In genomic region chr6:134664573-134664972, GRCm38 (mm10) we compare ENCODE assay signal across 24 mouse cellular contexts. TPM values are rescaled to one million over a fixed set of nuclear protein-coding genes. Genes with fewer than 3 reads are reported as not detected.
DNase-seq lines count a peak whose midpoint lies in the region; ATAC-seq lines count a peak whose summit lies in the region.
"Had no signal": no experiment of that assay in that cellular context is flagged by ENCODE, and none has a peak within 500 bp of the region (broad histone marks: within the 10 kb centered on the region; RNA-seq: fewer than 3 reads in every experiment).

No protein-coding gene starts in this region.

- H3K9ac ChIP-seq in liver, embryonic 13.5 days = 0 out of 2 replicates have a peak overlapping the region, but pooled peaks have one; percentile 27
- H3K9ac ChIP-seq: forebrain, embryonic 13.5 days; hindbrain, embryonic 15.5 days; midbrain, embryonic 13.5 days; neural tube, embryonic 13.5 days had no signal

- peaks cover 62% of the 10 kb centered on the region for H3K4me1 ChIP-seq in liver, embryonic 13.5 days (replicated peaks)
- H3K4me1 ChIP-seq: forebrain, embryonic 13.5 days; hindbrain, embryonic 15.5 days had no signal

- H3K36me3 ChIP-seq in liver, embryonic 13.5 days = no peaks in the 10 kb centered on the region
- H3K36me3 ChIP-seq: hindbrain, embryonic 15.5 days; midbrain, embryonic 13.5 days; neural tube, embryonic 13.5 days had no signal

- WGBS in liver, embryonic 13.5 days (ENCODE audit: insufficient replicate concordance) = 26% methylated on average over 5 of the region's 5 CpGs

- peak; percentile 51 for DNase-seq in kidney, adult 9 months
- DNase-seq in kidney, adult 11 months = no peak
- DNase-seq in liver, embryonic 13.5 days = no peak
- DNase-seq in yolk sac, embryonic 10.5 days (ENCODE audit: low spot score) = peak; percentile 8
- DNase-seq in thymus, postnatal 36 days = no peak
- DNase-seq in kidney, adult 18-20 months = no peak
- DNase-seq in left cerebral cortex, postnatal 25 days (ENCODE audit: low spot score in 2 of 2) = no peak
- DNase-seq: adrenal gland, postnatal 25 days; cerebellum, adult 8-10 months; cerebellum, postnatal 36 days; embryo, embryonic 11 days; gastrocnemius, adult 2 months; kidney, postnatal 4 days; lung, adult 2 months; lung, postnatal 14 days; retina, postnatal 1 day; right cerebral cortex, postnatal 4 days; thymus, postnatal 14 days had no signal

- H3K27me3 ChIP-seq in liver, embryonic 13.5 days = no peaks in the 10 kb centered on the region
- H3K27me3 ChIP-seq: forebrain, embryonic 13.5 days; hindbrain, embryonic 15.5 days; midbrain, embryonic 13.5 days; neural tube, embryonic 13.5 days had no signal

- no peak overlapping the region for H3K27ac ChIP-seq in liver, embryonic 13.5 days
- H3K27ac ChIP-seq: forebrain, embryonic 13.5 days; gastrocnemius, adult 2 months; hindbrain, embryonic 15.5 days; left cerebral cortex, adult 2 months; midbrain, embryonic 13.5 days had no signal

- intact Hi-C loops in left cerebral cortex, postnatal 25 days (cut with DNase I) = no loop called here

- 0 out of 2 replicates have a peak overlapping the region, but pooled peaks have one; percentile 15 for H3K4me2 ChIP-seq in liver, embryonic 13.5 days
- H3K4me2 ChIP-seq: forebrain, embryonic 13.5 days; hindbrain, embryonic 15.5 days; midbrain, embryonic 13.5 days; neural tube, embryonic 13.5 days had no signal

- ATAC-seq in liver, embryonic 13.5 days (ENCODE audit: low read depth) = peak; percentile 69
- ATAC-seq in megakaryocyte-erythroid progenitor cell, adult 5-6 weeks (replicated peaks; ENCODE audit: low FRiP score, low TSS enrichment, poor library complexity, severe bottlenecking) = peak; percentile 58
- ATAC-seq: forebrain, embryonic 13.5 days; midbrain, embryonic 13.5 days had no signal

- no peak overlapping the region for H3K4me3 ChIP-seq in liver, embryonic 13.5 days (replicated peaks)
- H3K4me3 ChIP-seq: forebrain, embryonic 13.5 days; gastrocnemius, adult 2 months; hindbrain, embryonic 15.5 days; left cerebral cortex, adult 2 months; midbrain, embryonic 13.5 days; neural tube, embryonic 13.5 days had no signal

- no peaks in the 10 kb centered on the region for H3K9me3 ChIP-seq in liver, embryonic 13.5 days (replicated peaks)
- H3K9me3 ChIP-seq: forebrain, embryonic 13.5 days; hindbrain, embryonic 15.5 days; midbrain, embryonic 13.5 days; neural tube, embryonic 13.5 days had no signal

RNA-seq across cellular contexts. Expression of gene Borcs5, which starts 25.3 kb away (rescaled TPM):
- polyA plus RNA-seq in liver, embryonic 13.5 days (2015; fragmentation: Nextera tagmentation; extraction: Ambion mirVana) = 11.3 and 11.9 TPM in 2 replicates
- 15.4 and 20.0 TPM in 2 replicates for total RNA-seq in megakaryocyte-erythroid progenitor cell, adult 5-6 weeks (2014; fragmentation: Nextera tagmentation)
- total RNA-seq in megakaryocyte-erythroid progenitor cell, adult 5-6 weeks (2017) = 9.0 and 10.6 TPM in 2 replicates
- 10 to 100 TPM; 32.1 to 36.1 TPM for total RNA-seq in left cerebral cortex, postnatal 25 days (2021)

RNA-seq across cellular contexts. Expression of gene Mansc1, which starts 32.3 kb away (rescaled TPM):
- 0.54 and 0.64 TPM in 2 replicates for polyA plus RNA-seq in liver, embryonic 13.5 days (2015; fragmentation: Nextera tagmentation; extraction: Ambion mirVana)
- 0.20 TPM in 1 of 2 replicates, not detected in the other for total RNA-seq in megakaryocyte-erythroid progenitor cell, adult 5-6 weeks (2014; fragmentation: Nextera tagmentation)
- total RNA-seq in megakaryocyte-erythroid progenitor cell, adult 5-6 weeks (2017) = 0.28 and 1.5 TPM in 2 replicates
- 10 to 100 TPM in 1 of 2 experiments, 1 to 10 TPM in 1; 9.9 to 10.0 TPM for total RNA-seq in left cerebral cortex, postnatal 25 days (2021)

Comparison
In these comparisons a context has a peak if more than half of its experiments do, and no peak if none do; other contexts are left out.
1. DNase-seq: peak in kidney, adult 9 months (single experiment) and yolk sac, embryonic 10.5 days (single experiment); none in kidney, adult 11 months (single experiment), liver, embryonic 13.5 days (single experiment), thymus, postnatal 36 days (0 of 2), kidney, adult 18-20 months (single experiment) and left cerebral cortex, postnatal 25 days (0 of 2).
2. RNA of gene Mansc1, which starts 32.3 kb away (total RNA-seq): 9.9 to 10.0 TPM in left cerebral cortex, postnatal 25 days; 0.20 to 1.5 TPM in megakaryocyte-erythroid progenitor cell, adult 5-6 weeks; every median in the first group is over 4 times any median in the second.